Mouse (Mus musculus) hematopoietic stem cell, adult 5-6 weeks (primary cell): ENCODE measurements at regions not wholly inside any gene's neighbourhood (a gene's known extent, or its start where the extent isn't known, plus 50 kb on each side); places are given as distances from the start of the nearest gene placed in this dataset.

ENCODE experiments used
- ATAC-seq, 2 experiments: fragments of 125-278 bp in 1 of 2; replicated peaks in 1 of 2; 2 replicates each; pipeline ENCODE4 v1.8.0; 2016 to 2017; ENCODE audit warnings: inconsistent platforms in 2 of 2, mild to moderate bottlenecking in 2 of 2, moderate number of reproducible peaks in 2 of 2, low read depth in 1 of 2, moderate TSS enrichment in 1 of 2; ENCODE audit not compliant: low FRiP score in 2 of 2, poor library complexity in 2 of 2, severe bottlenecking in 2 of 2, insufficient read depth in 1 of 2, low TSS enrichment in 1 of 2

DNA sequence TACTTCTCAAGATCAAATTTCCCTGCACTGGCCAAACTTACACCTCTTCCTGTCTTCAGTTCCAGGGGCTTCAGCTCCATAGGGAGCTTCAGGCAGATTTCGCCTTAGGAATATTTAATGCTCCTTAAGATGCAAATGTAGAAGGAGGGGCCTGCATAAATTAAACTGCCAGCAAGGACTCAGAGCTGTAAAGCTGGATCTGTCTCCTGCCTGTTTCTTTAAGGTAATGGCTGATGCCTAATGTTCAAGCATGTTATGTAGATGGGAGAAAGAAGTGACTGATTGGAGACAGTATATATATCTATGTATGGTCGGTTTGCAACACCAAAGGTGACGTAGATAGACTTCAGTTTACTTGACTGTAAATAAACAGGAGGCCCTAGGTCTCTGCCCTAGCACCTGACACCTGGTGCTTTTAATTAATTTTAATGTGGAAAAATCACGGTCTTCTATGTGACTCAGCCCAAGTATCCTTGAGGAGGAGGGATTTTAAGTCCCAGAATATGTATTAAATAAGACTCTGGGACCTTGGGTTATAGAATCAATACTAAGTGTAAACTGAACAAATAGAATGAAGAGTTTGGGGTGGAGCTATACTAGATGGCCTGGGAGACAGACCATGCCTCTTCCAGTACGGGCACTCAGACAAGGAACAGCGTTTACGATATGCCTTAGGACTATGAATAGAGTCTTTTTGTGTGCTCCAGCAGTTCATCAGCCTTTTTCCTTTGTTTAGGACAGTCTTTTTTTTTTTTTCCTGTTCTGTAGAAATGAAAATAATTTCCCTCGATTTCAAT, 651.7 kb upstream of the Lmcd1 start:
- no peak for ATAC-seq

GRCm38 (mm10) chr6:111622481-111623139, 650.9 kb upstream of the Lmcd1 start:
- ATAC-seq: no peak

DNA sequence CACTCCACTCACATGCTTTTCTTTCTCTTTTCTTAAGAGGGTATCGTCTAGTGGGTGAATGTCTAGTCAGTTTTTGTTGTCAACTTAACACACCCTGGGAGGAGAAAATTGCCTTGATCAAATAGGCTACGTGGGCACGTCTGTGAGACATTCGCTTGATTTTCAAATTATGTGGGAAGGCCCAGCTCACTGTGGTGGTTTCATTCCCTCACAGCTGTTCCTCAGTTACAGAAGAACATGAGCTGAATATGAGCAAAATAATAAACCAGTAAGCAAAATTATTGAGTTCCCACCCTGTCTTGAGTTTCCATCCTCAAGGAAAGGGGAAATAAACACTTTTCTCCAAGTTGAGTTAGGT, 650.4 kb upstream of the Lmcd1 start:
- ATAC-seq: no peak

GRCm38 (mm10) chr6:111625501-111625900, 648.1 kb upstream of the Lmcd1 start:
- ATAC-seq: no peak

GRCm38 (mm10) chr6:111652736-111653135, 620.8 kb upstream of the Lmcd1 start:
- ATAC-seq: no peak

DNA sequence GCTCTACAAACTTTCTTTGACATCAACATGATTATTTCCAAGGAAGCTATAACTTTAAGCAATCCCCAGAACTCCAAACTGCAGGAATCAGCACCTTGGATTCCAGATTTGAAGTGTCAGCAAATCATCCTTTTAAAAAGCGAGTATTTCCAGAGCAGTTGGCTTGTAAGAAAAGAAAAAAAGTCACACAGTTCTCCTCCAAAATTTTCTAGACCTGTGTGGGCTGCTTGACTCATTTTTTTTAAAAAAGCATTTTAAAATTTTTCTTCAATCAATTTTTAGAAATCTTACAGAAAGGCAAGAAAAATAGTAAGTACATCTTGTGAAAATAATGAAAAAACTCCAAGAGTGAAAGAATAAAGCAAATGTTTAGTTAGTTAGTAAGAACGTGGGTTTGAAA, 613.6 kb upstream of the Lmcd1 start:
- ATAC-seq: no peak

- no peak for ATAC-seq
Measured at GRCm38 (mm10) chr6:111664603-111665002, 609.0 kb upstream of the Lmcd1 start.

DNA sequence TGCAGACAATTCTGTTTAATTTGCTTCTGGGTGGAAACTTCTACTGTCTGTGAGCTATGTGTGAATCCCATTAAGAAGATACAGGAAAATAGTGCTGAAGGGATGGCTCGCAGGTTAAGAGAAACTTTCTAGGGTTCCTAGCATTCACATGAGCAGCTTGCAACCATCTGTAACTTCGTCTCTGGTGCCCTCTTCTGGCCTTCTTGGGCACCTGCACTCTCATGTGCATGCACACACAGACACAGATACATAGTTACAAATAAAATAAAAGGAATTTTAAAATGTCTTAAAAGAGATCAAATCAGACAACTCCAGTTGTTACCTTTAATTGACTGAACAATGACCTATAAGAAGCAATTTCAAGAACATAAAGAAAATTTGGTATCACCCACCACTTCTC, 588.6 kb upstream of the Lmcd1 start:
- no peak for ATAC-seq

GRCm38 (mm10) chr6:111702864-111703263, 570.7 kb upstream of the Lmcd1 start:
- ATAC-seq: no peak

- ATAC-seq: no peak
Measured at GRCm38 (mm10) chr6:111708277-111708676, 565.3 kb upstream of the Lmcd1 start.

GRCm38 (mm10) chr6:111725969-111726368, 547.6 kb upstream of the Lmcd1 start:
- ATAC-seq: no peak

- ATAC-seq: no peak
Measured at GRCm38 (mm10) chr6:111730381-111730780, 543.2 kb upstream of the Lmcd1 start.

GRCm38 (mm10) chr6:111733926-111734325, 539.6 kb upstream of the Lmcd1 start:
- no peak for ATAC-seq

GRCm38 (mm10) chr6:111738983-111739382, 534.6 kb upstream of the Lmcd1 start:
- no peak for ATAC-seq

DNA sequence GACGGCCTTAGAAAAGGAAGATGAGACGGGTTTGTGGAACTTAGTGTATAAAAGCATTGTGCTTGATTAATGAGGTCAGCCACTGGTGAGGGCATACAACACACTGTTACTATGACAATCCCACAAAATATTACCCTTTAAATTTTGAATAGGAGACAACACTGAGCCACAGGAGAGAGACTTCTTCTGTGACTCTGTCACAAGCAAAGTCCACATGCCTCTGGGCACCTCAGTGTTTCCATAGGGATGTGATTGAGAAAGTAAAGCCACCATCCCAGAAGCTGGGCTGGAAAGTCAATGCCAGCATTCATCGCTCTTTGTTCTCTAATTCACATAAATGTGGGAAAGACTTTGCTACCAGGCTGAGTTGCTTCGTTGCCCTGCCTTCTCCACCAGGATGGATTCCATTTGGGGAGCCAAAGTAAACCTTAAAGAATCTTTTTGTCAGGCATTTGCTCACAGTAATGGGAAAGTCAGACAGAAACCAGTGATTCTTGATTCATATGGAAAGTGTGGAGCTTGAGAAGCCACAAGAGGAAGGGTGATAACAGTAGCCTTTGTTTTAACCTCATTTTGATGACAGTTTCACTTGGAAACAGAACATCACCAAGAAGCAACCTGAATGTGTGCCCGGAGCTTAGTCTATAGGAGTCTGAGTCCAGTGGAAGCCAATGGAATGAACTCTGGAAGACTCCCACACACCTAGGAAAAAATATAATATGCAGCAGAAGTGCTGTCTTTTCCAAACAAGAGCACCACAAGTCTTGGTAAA, 491.7 kb upstream of the Lmcd1 start:
- ATAC-seq: no peak

GRCm38 (mm10) chr6:111808611-111809010, 464.9 kb upstream of the Lmcd1 start:
- no peak for ATAC-seq

GRCm38 (mm10) chr6:111813982-111814603, 459.5 kb upstream of the Lmcd1 start:
- no peak for ATAC-seq

- ATAC-seq: no peak
Measured at GRCm38 (mm10) chr6:111815150-111815549, 458.4 kb upstream of the Lmcd1 start.
